Mouse (Mus musculus) neural tube, embryonic 12.5 days (tissue): ENCODE data around the gene Cyb561a3. TPM values are rescaled to one million over a fixed set of nuclear protein-coding genes. Genes with fewer than 3 reads are reported as not detected.
"Not testable (repeated sequence)": the region's sequence is repeated elsewhere in the genome, so short reads cannot be mapped to it uniquely, and the experiment has no call there.

Experiments used
- ATAC-seq: fragments of 200-750 bp; cut with Nextera tagmentation; 2 replicates; pipeline ENCODE4 v1.8.0; 2017; ENCODE audit warnings: low read depth, mild to moderate bottlenecking, moderate TSS enrichment, moderate library complexity; ENCODE audit not compliant: low FRiP score
- H3K27ac ChIP-seq: fragments of 300-500 bp; sonication (generic); 2 replicates; pipeline ENCODE4 v1.5.1; 2016
- H3K27me3 ChIP-seq: fragments of 300-500 bp; sonication (generic); replicated peaks from 2 replicates; pipeline ENCODE4 v1.6.1; 2016; ENCODE audit warnings: mild to moderate bottlenecking
- H3K36me3 ChIP-seq: fragments of 300-500 bp; sonication (generic); 2 replicates; pipeline ENCODE4 v1.6.1; 2016; ENCODE audit warnings: mild to moderate bottlenecking
- H3K4me1 ChIP-seq: fragments of 300-500 bp; sonication (generic); 2 replicates; pipeline ENCODE4 v1.6.1; 2016
- H3K4me2 ChIP-seq: fragments of 300-500 bp; sonication (generic); replicated peaks from 2 replicates; pipeline ENCODE4 v1.6.1; 2016; ENCODE audit warnings: mild to moderate bottlenecking
- H3K4me3 ChIP-seq: fragments of 300-500 bp; sonication (generic); 2 replicates; pipeline ENCODE4 v1.5.1; 2016
- H3K9ac ChIP-seq: fragments of 300-500 bp; sonication (generic); 2 replicates; pipeline ENCODE4 v1.6.1; 2016; ENCODE audit warnings: mild to moderate bottlenecking
- H3K9me3 ChIP-seq: fragments of 300-500 bp; sonication (generic); 2 replicates; pipeline ENCODE4 v1.6.1; 2016; ENCODE audit warnings: mild to moderate bottlenecking
- WGBS: fragments of 180-500 bp; shearing (Covaris S2); methylation state at CpG from one replicate; pipeline ENCODE4 v1.1.7; 2016; 5-methylcytosine and 5-hydroxymethylcytosine counted together
- polyA plus RNA-seq: library from polyadenylated mRNA; unstranded; fragments of >200 nt; fragmentation: Nextera tagmentation; extraction: Ambion mirVana; gene quantifications from 2 replicates; pipeline ENCODE4 v1.2.1, GENCODE M21; 2016

Cyb561a3 gene
- 16.2 and 16.6 TPM in 2 replicates for polyA plus RNA-seq

GRCm38 (mm10) chr19:10576690-10577561, at the start of gene Cyb561a3, which contains the start of gene Tmem138:
Cyb561a3 (plus strand) TSS chr19:10577172.
Tmem138 (minus strand) TSS chr19:10577362.
- H3K9me3 ChIP-seq: no peaks in the 10 kb centered on the region
- H3K27me3 ChIP-seq: no peaks in the 10 kb centered on the region
- H3K9ac ChIP-seq: peak within 1 kb of the TSS; percentile 66
- under 1% methylated on average over 44 of the region's 44 CpGs for WGBS
- H3K36me3 ChIP-seq: peaks cover 27% of the 10 kb centered on the region
- H3K4me1 ChIP-seq: peaks cover 11% of the 10 kb centered on the region
- H3K4me2 ChIP-seq: peak within 1 kb of the TSS; percentile 79
- H3K27ac ChIP-seq: 0 out of 2 replicates have a peak within 1 kb of the TSS, but pooled peaks have one; percentile 28
- H3K4me3 ChIP-seq: peak within 1 kb of the TSS; percentile 51
- ATAC-seq: peak; percentile 96

GRCm38 (mm10) chr19:10530082-10530481, 46.9 kb upstream of the Cyb561a3 start:
- H3K4me3 ChIP-seq: no peak overlapping the region
- H3K4me1 ChIP-seq: peaks cover 11% of the 10 kb centered on the region
- ATAC-seq: no peak
- H3K27me3 ChIP-seq: no peaks in the 10 kb centered on the region
- H3K27ac ChIP-seq: no peak overlapping the region
- peaks cover 52% of the 10 kb centered on the region for H3K36me3 ChIP-seq
- H3K4me2 ChIP-seq: no peak overlapping the region
- WGBS: 100% methylated on average over 1 of the region's 1 CpGs
- H3K9me3 ChIP-seq: no peaks in the 10 kb centered on the region
- no peak overlapping the region for H3K9ac ChIP-seq

GRCm38 (mm10) chr19:10539454-10539853, 37.5 kb upstream of the Cyb561a3 start:
- H3K27me3 ChIP-seq: no peaks in the 10 kb centered on the region
- H3K27ac ChIP-seq: no peak overlapping the region
- H3K9me3 ChIP-seq: no peaks in the 10 kb centered on the region
- no peak overlapping the region for H3K4me3 ChIP-seq
- H3K36me3 ChIP-seq: peaks cover 84% of the 10 kb centered on the region
- no peaks in the 10 kb centered on the region for H3K4me1 ChIP-seq
- no peak for ATAC-seq
- no peak overlapping the region for H3K4me2 ChIP-seq
- WGBS: 94% methylated on average over 5 of the region's 5 CpGs
- H3K9ac ChIP-seq: no peak overlapping the region

- H3K9ac ChIP-seq: peak within 1 kb of the TSS; percentile 58
- H3K4me3 ChIP-seq: peak within 1 kb of the TSS; percentile 65
- H3K27ac ChIP-seq: peak within 1 kb of the TSS; percentile 46; the same call in 1 of the 2 replicates
- 2% methylated on average over 43 of the region's 43 CpGs for WGBS
- peaks cover 19% of the 10 kb centered on the region for H3K4me1 ChIP-seq
- peaks cover 17% of the 10 kb centered on the region for H3K36me3 ChIP-seq
- no peaks in the 10 kb centered on the region for H3K9me3 ChIP-seq
- peak; percentile 97 for ATAC-seq
- H3K4me2 ChIP-seq: peak within 1 kb of the TSS; percentile 77
- no peaks in the 10 kb centered on the region for H3K27me3 ChIP-seq
Measured at GRCm38 (mm10) chr19:10555624-10556510, 21.1 kb upstream of the Cyb561a3 start, which contains the start of gene Tmem216. Tmem216 (minus strand) TSS chr19:10556238.

GRCm38 (mm10) chr19:10557001-10557400, 20.0 kb upstream of the Cyb561a3 start:
- peaks cover 19% of the 10 kb centered on the region for H3K4me1 ChIP-seq
- H3K9me3 ChIP-seq: no peaks in the 10 kb centered on the region
- peaks cover 5% of the 10 kb centered on the region; the same call in 1 of the 2 replicates for H3K36me3 ChIP-seq
- no peak overlapping the region for H3K9ac ChIP-seq
- H3K4me3 ChIP-seq: no peak overlapping the region
- H3K27ac ChIP-seq: no peak overlapping the region
- 76% methylated on average over 2 of the region's 2 CpGs for WGBS
- H3K27me3 ChIP-seq: no peaks in the 10 kb centered on the region
- no peak overlapping the region for H3K4me2 ChIP-seq
- ATAC-seq: no peak

- no peaks in the 10 kb centered on the region for H3K27me3 ChIP-seq
- no peak for ATAC-seq
- no peak overlapping the region for H3K27ac ChIP-seq
- WGBS: 65% methylated on average over 2 of the region's 2 CpGs
- no peak overlapping the region for H3K4me3 ChIP-seq
- no peak overlapping the region for H3K4me2 ChIP-seq
- no peaks in the 10 kb centered on the region for H3K9me3 ChIP-seq
- peaks cover 5% of the 10 kb centered on the region; the same call in 1 of the 2 replicates for H3K36me3 ChIP-seq
- no peak overlapping the region for H3K9ac ChIP-seq
- peaks cover 19% of the 10 kb centered on the region for H3K4me1 ChIP-seq
Measured at GRCm38 (mm10) chr19:10557430-10557829, 19.5 kb upstream of the Cyb561a3 start.

GRCm38 (mm10) chr19:10557837-10558375, 19.1 kb upstream of the Cyb561a3 start:
- H3K9me3 ChIP-seq, H3K4me3 ChIP-seq, H3K27me3 ChIP-seq, H3K36me3 ChIP-seq, ATAC-seq, H3K9ac ChIP-seq, H3K4me2 ChIP-seq, H3K27ac ChIP-seq: not testable (repeated sequence)
- 73% methylated on average over 4 of the region's 4 CpGs for WGBS
- H3K4me1 ChIP-seq: peaks cover 19% of the 10 kb centered on the region

GRCm38 (mm10) chr19:10560108-10560507, 16.9 kb upstream of the Cyb561a3 start:
- H3K9me3 ChIP-seq: no peaks in the 10 kb centered on the region
- H3K4me1 ChIP-seq: peaks cover 10% of the 10 kb centered on the region
- no peak overlapping the region for H3K4me2 ChIP-seq
- no peak overlapping the region for H3K4me3 ChIP-seq
- H3K36me3 ChIP-seq: no peaks in the 10 kb centered on the region
- no peaks in the 10 kb centered on the region for H3K27me3 ChIP-seq
- no peak overlapping the region for H3K9ac ChIP-seq
- WGBS: 39% methylated on average over 5 of the region's 5 CpGs
- no peak overlapping the region for H3K27ac ChIP-seq
- ATAC-seq: no peak

GRCm38 (mm10) chr19:10561558-10562314, 15.2 kb upstream of the Cyb561a3 start:
- Histone ChIP-seq H3K4me2 (no peak overlapping the region), H3K27me3 (no peaks in the 10 kb centered on the region), H3K4me1 (peaks cover under 1% of the 10 kb centered on the region; the same call in 1 of the 2 replicates), H3K27ac (no peak overlapping the region), H3K9ac (no peak overlapping the region), H3K4me3 (no peak overlapping the region), H3K9me3 (no peaks in the 10 kb centered on the region), H3K36me3 (no peaks in the 10 kb centered on the region)
- 77% methylated on average over 6 of the region's 6 CpGs for WGBS
- no peak for ATAC-seq

- no peaks in the 10 kb centered on the region for H3K9me3 ChIP-seq
- no peaks in the 10 kb centered on the region for H3K36me3 ChIP-seq
- H3K4me2 ChIP-seq: no peak overlapping the region
- 70% methylated on average over 5 of the region's 5 CpGs for WGBS
- H3K4me3 ChIP-seq: no peak overlapping the region
- H3K27ac ChIP-seq: no peak overlapping the region
- H3K4me1 ChIP-seq: no peaks in the 10 kb centered on the region
- no peak for ATAC-seq
- no peaks in the 10 kb centered on the region for H3K27me3 ChIP-seq
- H3K9ac ChIP-seq: no peak overlapping the region
Measured at GRCm38 (mm10) chr19:10562351-10562750, 14.6 kb upstream of the Cyb561a3 start.

GRCm38 (mm10) chr19:10564278-10564677, 12.7 kb upstream of the Cyb561a3 start:
- Histone ChIP-seq H3K27ac (no peak overlapping the region), H3K4me2 (no peak overlapping the region), H3K27me3 (no peaks in the 10 kb centered on the region), H3K9ac (no peak overlapping the region), H3K4me3 (no peak overlapping the region), H3K4me1 (no peaks in the 10 kb centered on the region), H3K9me3 (no peaks in the 10 kb centered on the region), H3K36me3 (peaks cover 6% of the 10 kb centered on the region; the same call in 1 of the 2 replicates)
- no peak for ATAC-seq
- 78% methylated on average over 6 of the region's 6 CpGs for WGBS
